ENCODE assay signal across 13 mouse cellular contexts in genomic region chr3:100482324-100482911, GRCm38 (mm10). TPM values are rescaled to one million over a fixed set of nuclear protein-coding genes. Genes with fewer than 3 reads are reported as not detected.
DNase-seq lines count a peak whose midpoint lies in the region; ATAC-seq and TF ChIP-seq lines count a peak whose summit lies in the region.
"Had no signal": no experiment of that assay in that cellular context is flagged by ENCODE, and none has a peak within 500 bp of the region (broad histone marks: within the 10 kb centered on the region; RNA-seq: fewer than 3 reads in every experiment).

No protein-coding gene starts in this region.

- no peak overlapping the region for H3K9ac ChIP-seq in kidney, embryonic 15.5 days
- H3K9ac ChIP-seq in liver, embryonic 11.5 days (ENCODE audit: low read depth, low read length) = peak overlapping the region; percentile 52
- no peak overlapping the region for H3K9ac ChIP-seq in forebrain, embryonic 11.5 days (ENCODE audit: low read length)
- no peak overlapping the region for H3K9ac ChIP-seq in hindbrain, embryonic 16.5 days (ENCODE audit: low read depth, low read length)
- H3K9ac ChIP-seq: limb, embryonic 13.5 days had no signal

- H3K27ac ChIP-seq in kidney, embryonic 15.5 days = no peak overlapping the region
- peak overlapping the region; percentile 98 for H3K27ac ChIP-seq in liver, embryonic 11.5 days (ENCODE audit: low read depth, low read length)
- H3K27ac ChIP-seq in spleen, adult 2 months (ENCODE audit: insufficient read depth, low read length) = peak overlapping the region; percentile 52
- no peak overlapping the region for H3K27ac ChIP-seq in forebrain, embryonic 11.5 days (ENCODE audit: low read depth, low read length)
- H3K27ac ChIP-seq in hindbrain, embryonic 16.5 days (ENCODE audit: low read depth, low read length) = no peak overlapping the region
- H3K27ac ChIP-seq: heart, adult 2 months; limb, embryonic 13.5 days had no signal

- H3K9me3 ChIP-seq in kidney, embryonic 15.5 days (replicated peaks) = no peaks in the 10 kb centered on the region
- no peaks in the 10 kb centered on the region for H3K9me3 ChIP-seq in liver, embryonic 11.5 days (ENCODE audit: control insufficient read depth, low read length)
- H3K9me3 ChIP-seq in forebrain, embryonic 11.5 days (ENCODE audit: control insufficient read depth, low read length) = no peaks in the 10 kb centered on the region
- H3K9me3 ChIP-seq in hindbrain, embryonic 16.5 days (ENCODE audit: control insufficient read depth, low read length) = no peaks in the 10 kb centered on the region
- H3K9me3 ChIP-seq: limb, embryonic 13.5 days had no signal

- H3K4me2 ChIP-seq in kidney, embryonic 15.5 days = no peak overlapping the region
- peak overlapping the region; percentile 78 for H3K4me2 ChIP-seq in liver, embryonic 11.5 days
- no peak overlapping the region for H3K4me2 ChIP-seq in forebrain, embryonic 11.5 days (ENCODE audit: low read depth, low read length, severe bottlenecking)
- H3K4me2 ChIP-seq in hindbrain, embryonic 16.5 days (ENCODE audit: low read length) = no peak overlapping the region
- H3K4me2 ChIP-seq: limb, embryonic 13.5 days had no signal

- no peaks in the 10 kb centered on the region for H3K36me3 ChIP-seq in kidney, embryonic 15.5 days
- H3K36me3 ChIP-seq in liver, embryonic 11.5 days (ENCODE audit: control insufficient read depth, insufficient read depth, low read length) = no peaks in the 10 kb centered on the region
- no peaks in the 10 kb centered on the region for H3K36me3 ChIP-seq in spleen, adult 2 months (ENCODE audit: control insufficient read depth, insufficient read depth, low read length)
- H3K36me3 ChIP-seq in forebrain, embryonic 11.5 days (ENCODE audit: control insufficient read depth, insufficient read depth, low read length) = no peaks in the 10 kb centered on the region
- no peaks in the 10 kb centered on the region for H3K36me3 ChIP-seq in hindbrain, embryonic 16.5 days (ENCODE audit: control insufficient read depth, insufficient read depth, low read length)
- H3K36me3 ChIP-seq: limb, embryonic 13.5 days had no signal

- peaks cover 19% of the 10 kb centered on the region for H3K27me3 ChIP-seq in kidney, embryonic 15.5 days
- peaks cover 7% of the 10 kb centered on the region; the same call in 1 of the 2 replicates for H3K27me3 ChIP-seq in liver, embryonic 11.5 days (replicated peaks; ENCODE audit: control insufficient read depth, insufficient read depth, low read length)
- H3K27me3 ChIP-seq in spleen, adult 2 months (ENCODE audit: control insufficient read depth, insufficient read depth, low read length) = no peaks in the 10 kb centered on the region
- H3K27me3 ChIP-seq in forebrain, embryonic 11.5 days (ENCODE audit: control insufficient read depth, insufficient read depth, low read length) = peaks cover 10% of the 10 kb centered on the region; the same call in 1 of the 2 replicates
- H3K27me3 ChIP-seq in hindbrain, embryonic 16.5 days (replicated peaks; ENCODE audit: control insufficient read depth, insufficient read depth, low read length) = peaks cover 13% of the 10 kb centered on the region

- ATAC-seq in kidney, embryonic 15.5 days (replicated peaks; ENCODE audit: low FRiP score) = peak; percentile 75
- ATAC-seq in liver, embryonic 11.5 days (replicated peaks; ENCODE audit: low FRiP score) = peak; percentile 85
- no peak for ATAC-seq in forebrain, embryonic 11.5 days (replicated peaks; ENCODE audit: low FRiP score)
- no peak for ATAC-seq in hindbrain, embryonic 16.5 days

- peaks cover under 1% of the 10 kb centered on the region; the same call in 1 of the 2 replicates for H3K4me1 ChIP-seq in kidney, embryonic 15.5 days
- H3K4me1 ChIP-seq in liver, embryonic 11.5 days (replicated peaks; ENCODE audit: control insufficient read depth, insufficient read depth, low read length) = peaks cover 51% of the 10 kb centered on the region
- H3K4me1 ChIP-seq in spleen, adult 2 months (ENCODE audit: control insufficient read depth, insufficient read depth, insufficient read length) = no peaks in the 10 kb centered on the region; the same call in none of the 2 replicates
- H3K4me1 ChIP-seq in forebrain, embryonic 11.5 days (replicated peaks; ENCODE audit: control insufficient read depth, insufficient read depth, low read length) = no peaks in the 10 kb centered on the region
- H3K4me1 ChIP-seq in hindbrain, embryonic 16.5 days (ENCODE audit: control insufficient read depth, insufficient read depth, low read depth, low read length) = no peaks in the 10 kb centered on the region
- H3K4me1 ChIP-seq: limb, embryonic 13.5 days had no signal

- H3K4me3 ChIP-seq in kidney, embryonic 15.5 days (replicated peaks) = no peak overlapping the region
- peak overlapping the region; percentile 38 for H3K4me3 ChIP-seq in liver, embryonic 11.5 days (ENCODE audit: low read depth, low read length)
- no peak overlapping the region for H3K4me3 ChIP-seq in spleen, adult 2 months (ENCODE audit: extremely low read depth, insufficient read depth, insufficient read length)
- no peak overlapping the region for H3K4me3 ChIP-seq in forebrain, embryonic 11.5 days (ENCODE audit: low read depth, low read length)
- H3K4me3 ChIP-seq in hindbrain, embryonic 16.5 days (ENCODE audit: low read length) = no peak overlapping the region
- H3K4me3 ChIP-seq: heart, adult 2 months; limb, embryonic 13.5 days had no signal

- no peak for TF ChIP-seq POLR2A in spleen, adult 2 months (IDR thresholded peaks at IDR 0.05; ENCODE audit: low read depth, low read length)

- WGBS in kidney, embryonic 15.5 days = 71% methylated on average over 7 of the region's 7 CpGs
- WGBS in liver, embryonic 11.5 days = 30% methylated on average over 7 of the region's 7 CpGs
- WGBS in spleen, adult 2 months = 62% methylated on average over 7 of the region's 7 CpGs
- 69% methylated on average over 7 of the region's 7 CpGs for WGBS in forebrain, embryonic 11.5 days
- 63% methylated on average over 7 of the region's 7 CpGs for WGBS in hindbrain, embryonic 16.5 days

- no peak for TF ChIP-seq CTCF in spleen, adult 2 months (IDR thresholded peaks at IDR 0.05; ENCODE audit: extremely low read depth, insufficient read depth, insufficient read length, insufficient replicate concordance)

- no peak for DNase-seq in kidney, adult 11 months
- peak; percentile 64 for DNase-seq in T-cell, adult 2 months (ENCODE audit: low spot score)
- peak; percentile 54 for DNase-seq in liver, embryonic 11.5 days (ENCODE audit: low spot score)
- DNase-seq in spleen, adult 2 months (ENCODE audit: low read depth in 1 of 2, low spot score in 2 of 2) = no peak
- no peak for DNase-seq in frontal cortex, postnatal 10 days (ENCODE audit: low spot score in 2 of 2)
- no peak for DNase-seq in forebrain, embryonic 11.5 days (ENCODE audit: low spot score)
- DNase-seq: adrenal gland, adult 8-10 months; cerebellum, postnatal 25 days; heart, adult 2 months; retina, postnatal 1 day had no signal

RNA-seq across cellular contexts. Expression of gene Tent5c, which starts 6.7 kb away (rescaled TPM):
- polyA plus RNA-seq in kidney, embryonic 15.5 days (2015; fragmentation: Nextera tagmentation; extraction: Ambion mirVana) = 7.3 and 9.4 TPM in 2 replicates
- polyA plus RNA-seq in liver, embryonic 11.5 days (2014; fragmentation: Nextera tagmentation; extraction: Ambion mirVana) = 10.5 and 11.3 TPM in 2 replicates
- 30.8 and 55.0 TPM in 2 replicates for polyA plus RNA-seq in spleen, adult 2 months (2012; rRNA removed)
- polyA plus RNA-seq in forebrain, embryonic 11.5 days (2014; fragmentation: Nextera tagmentation; extraction: Ambion mirVana) = 3.1 and 3.8 TPM in 2 replicates
- polyA plus RNA-seq in hindbrain, embryonic 16.5 days (2015; fragmentation: Nextera tagmentation; extraction: Ambion mirVana) = 3.3 and 4.8 TPM in 2 replicates

Comparison
In these comparisons a context has a peak if more than half of its experiments do, and no peak if none do; other contexts are left out.
1. ATAC-seq: peak in kidney, embryonic 15.5 days (single experiment) and liver, embryonic 11.5 days (single experiment); none in forebrain, embryonic 11.5 days (single experiment) and hindbrain, embryonic 16.5 days (single experiment).
2. H3K27ac ChIP-seq: peak in liver, embryonic 11.5 days (single experiment) and spleen, adult 2 months (single experiment); none in kidney, embryonic 15.5 days (single experiment), forebrain, embryonic 11.5 days (single experiment) and hindbrain, embryonic 16.5 days (single experiment).
3. DNase-seq: peak in T-cell, adult 2 months (single experiment) and liver, embryonic 11.5 days (single experiment); none in kidney, adult 11 months (single experiment), spleen, adult 2 months (0 of 2), frontal cortex, postnatal 10 days (0 of 2) and forebrain, embryonic 11.5 days (single experiment).